In the genomic region with DNA sequence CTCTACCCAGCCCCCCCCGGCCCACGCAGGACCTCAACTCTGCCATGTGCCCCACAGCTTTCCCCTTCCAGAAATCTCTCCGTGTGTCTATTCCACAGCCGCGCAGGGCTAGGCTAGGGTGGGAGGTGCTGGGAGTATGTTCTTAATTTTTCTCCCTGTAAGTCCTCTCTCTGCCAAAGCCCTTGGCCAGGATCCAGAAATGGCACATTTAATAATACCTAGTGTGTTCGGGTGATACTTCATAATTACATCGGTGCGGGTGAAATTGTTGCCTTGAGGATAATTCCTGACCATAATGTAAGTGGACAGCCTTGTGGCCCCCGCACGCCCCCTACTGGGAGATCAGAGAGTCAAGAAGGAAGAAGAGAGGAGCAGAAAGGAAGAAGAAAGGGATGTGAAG, we compare ENCODE assay signal across 8 mouse cellular contexts.
A peak's percentile ranks its signal among the peaks of the same experiment; 100 is the strongest.
DNase-seq lines count a peak whose midpoint lies in the region; ATAC-seq and TF ChIP-seq lines count a peak whose summit lies in the region.

No protein-coding gene starts in this region.

- H3K4me1 ChIP-seq in forebrain, postnatal 0 days (ENCODE audit: insufficient read depth): no peaks in the 10 kb centered on the region
- H3K4me1 ChIP-seq in lung, postnatal 0 days (ENCODE audit: insufficient read depth, low read depth, low read length): 0 out of 2 replicates have a peak, but pooled peaks cover 3% of the 10 kb centered on the region
- H3K4me1 ChIP-seq in stomach, embryonic 15.5 days: peaks cover 2% of the 10 kb centered on the region; the same call in 1 of the 2 replicates

- ATAC-seq in forebrain, postnatal 0 days: no peak; the same call in 1 of the 2 replicates
- no peak for ATAC-seq in lung, postnatal 0 days
- no peak for ATAC-seq in stomach, embryonic 15.5 days (ENCODE audit: insufficient read depth, low FRiP score, low read depth)

- no peak overlapping the region for H3K9ac ChIP-seq in forebrain, postnatal 0 days
- H3K9ac ChIP-seq in lung, postnatal 0 days (replicated peaks; ENCODE audit: low read depth): no peak overlapping the region
- no peak overlapping the region for H3K9ac ChIP-seq in stomach, embryonic 15.5 days

- H3K36me3 ChIP-seq in forebrain, postnatal 0 days (ENCODE audit: insufficient read depth): no peaks in the 10 kb centered on the region
- H3K36me3 ChIP-seq in lung, postnatal 0 days (ENCODE audit: insufficient read depth, low read length): no peaks in the 10 kb centered on the region
- H3K36me3 ChIP-seq in stomach, embryonic 15.5 days: no peaks in the 10 kb centered on the region

- intact Hi-C loops in heart, postnatal 25 days (cut with DNase I): loop anchor here (2.0 kb wide), 1 partner anchor 156 kb away; no protein-coding TSS in a partner anchor

- DNase-seq in Muller cell, postnatal 12 days (ENCODE audit: inconsistent ontology term): peak; percentile 57
- peak; percentile 8 for DNase-seq in cerebellum, adult 11 months
- DNase-seq in forebrain, postnatal 0 days: peak; percentile 55
- DNase-seq in heart, postnatal 25 days (ENCODE audit: low spot score): peak; percentile 11
- peak; percentile 42 for DNase-seq in layer of hippocampus, adult 9-10 months (ENCODE audit: low spot score)
- DNase-seq in lung, postnatal 0 days (ENCODE audit: low spot score): peak; percentile 68
- DNase-seq in thymus, postnatal 0 days (ENCODE audit: low spot score): no peak

- WGBS in forebrain, postnatal 0 days: 35% methylated on average over 10 of the region's 10 CpGs
- 42% methylated on average over 10 of the region's 10 CpGs for WGBS in lung, postnatal 0 days
- WGBS in stomach, embryonic 15.5 days: 31% methylated on average over 10 of the region's 10 CpGs

- H3K4me2 ChIP-seq in forebrain, postnatal 0 days (ENCODE audit: low read depth): no peak overlapping the region
- peak overlapping the region; percentile 22; the same call in 1 of the 2 replicates for H3K4me2 ChIP-seq in lung, postnatal 0 days (replicated peaks; ENCODE audit: low read depth, low read length)
- H3K4me2 ChIP-seq in stomach, embryonic 15.5 days: peak overlapping the region; percentile 40

- peak; percentile 61 for TF ChIP-seq CTCF in forebrain, postnatal 0 days (IDR thresholded peaks at IDR 0.05; ENCODE audit: low read depth)
- peak; percentile 78 for TF ChIP-seq CTCF in lung, postnatal 0 days (IDR thresholded peaks at IDR 0.05)

- H3K9me3 ChIP-seq in forebrain, postnatal 0 days (ENCODE audit: low read length): no peaks in the 10 kb centered on the region
- no peaks in the 10 kb centered on the region for H3K9me3 ChIP-seq in lung, postnatal 0 days (ENCODE audit: low read length)
- no peaks in the 10 kb centered on the region for H3K9me3 ChIP-seq in stomach, embryonic 15.5 days

- H3K4me3 ChIP-seq in forebrain, postnatal 0 days (ENCODE audit: low read depth, low read length): no peak overlapping the region
- H3K4me3 ChIP-seq in lung, postnatal 0 days (ENCODE audit: low read depth, low read length): no peak overlapping the region
- H3K4me3 ChIP-seq in stomach, embryonic 15.5 days (replicated peaks): no peak overlapping the region

- no peak for TF ChIP-seq EP300 in lung, postnatal 0 days (IDR thresholded peaks at IDR 0.05)

- no peaks in the 10 kb centered on the region for H3K27me3 ChIP-seq in forebrain, postnatal 0 days (ENCODE audit: insufficient read depth, low read length)
- no peaks in the 10 kb centered on the region for H3K27me3 ChIP-seq in lung, postnatal 0 days (replicated peaks; ENCODE audit: insufficient read depth, low read length)
- no peaks in the 10 kb centered on the region for H3K27me3 ChIP-seq in stomach, embryonic 15.5 days (replicated peaks)

- H3K27ac ChIP-seq in forebrain, postnatal 0 days (ENCODE audit: low read depth, low read length): no peak overlapping the region
- no peak overlapping the region for H3K27ac ChIP-seq in lung, postnatal 0 days (ENCODE audit: low read length)
- H3K27ac ChIP-seq in stomach, embryonic 15.5 days: no peak overlapping the region
